Mouse (Mus musculus) stomach, embryonic 16.5 days (tissue): ENCODE results near the gene Ifitm3. TPM values are rescaled to one million over a fixed set of nuclear protein-coding genes. Genes with fewer than 3 reads are reported as not detected.

Experiments used
- ATAC-seq: fragments of 200-750 bp; cut with Nextera tagmentation; 2 replicates; pipeline ENCODE4 v1.8.0; 2017; ENCODE audit warnings: moderate number of reproducible peaks, moderate TSS enrichment; ENCODE audit not compliant: insufficient read depth, low FRiP score
- H3K27ac ChIP-seq: fragments of 300-500 bp; sonication (generic); 2 replicates; pipeline ENCODE4 v1.5.1; 2014; ENCODE audit warnings: low read length
- H3K27me3 ChIP-seq: fragments of 300-500 bp; sonication (generic); 2 replicates; pipeline ENCODE4 v1.6.1; 2014; ENCODE audit warnings: low read length, control low read depth, mixed read lengths; ENCODE audit not compliant: control insufficient read depth, insufficient read depth
- H3K36me3 ChIP-seq: fragments of 300-500 bp; sonication (generic); 2 replicates; pipeline ENCODE4 v1.6.1; 2014; ENCODE audit warnings: low read length; ENCODE audit not compliant: control insufficient read depth, insufficient read depth
- H3K4me1 ChIP-seq: fragments of 300-500 bp; sonication (generic); 2 replicates; pipeline ENCODE4 v1.6.1; 2014; ENCODE audit warnings: low read length, control low read depth, mixed read lengths; ENCODE audit not compliant: control insufficient read depth, insufficient read depth
- H3K4me2 ChIP-seq: fragments of 300-500 bp; sonication (generic); 2 replicates; pipeline ENCODE4 v1.6.1; 2014; ENCODE audit warnings: low read depth, low read length, mixed read lengths
- H3K4me3 ChIP-seq: fragments of 300-500 bp; sonication (generic); replicated peaks from 2 replicates; pipeline ENCODE4 v1.5.1; 2014; ENCODE audit warnings: mild to moderate bottlenecking, low read length
- H3K9ac ChIP-seq: fragments of 300-500 bp; sonication (generic); 2 replicates; pipeline ENCODE4 v1.6.1; 2014; ENCODE audit warnings: low read length
- H3K9me3 ChIP-seq: fragments of 300-500 bp; sonication (generic); replicated peaks from 2 replicates; pipeline ENCODE4 v1.6.1; 2016; ENCODE audit warnings: low read length, control low read depth; ENCODE audit not compliant: control insufficient read depth
- WGBS: fragments of 180-500 bp; shearing (Covaris S2); extraction: QIAGEN DNeasy Blood & Tissue Kit; methylation state at CpG from one replicate; pipeline ENCODE4 v1.1.7; 2014; 5-methylcytosine and 5-hydroxymethylcytosine counted together
- polyA plus RNA-seq: library from polyadenylated mRNA; unstranded; fragments of >200 nt; fragmentation: Nextera tagmentation; extraction: Ambion mirVana; gene quantifications from 2 replicates; pipeline ENCODE4 v1.2.1, GENCODE M21; 2015

Ifitm3 gene
- polyA plus RNA-seq, 1 experiment from 2014 or later: 322 TPM

- Histone ChIP-seq H3K9ac (no peak overlapping the region), H3K36me3 (no peaks in the 10 kb centered on the region), H3K4me3 (no peak overlapping the region), H3K9me3 (no peaks in the 10 kb centered on the region), H3K4me1 (0 out of 2 replicates have a peak, but pooled peaks cover 8% of the 10 kb centered on the region), H3K27me3 (no peaks in the 10 kb centered on the region), H3K4me2 (no peak overlapping the region), H3K27ac (no peak overlapping the region)
- no peak for ATAC-seq
- 81% methylated on average over 5 of the region's 5 CpGs for WGBS
Measured at GRCm38 (mm10) chr7:140960026-140960425, 50.5 kb downstream of the Ifitm3 start.

Other genes starting within 250 kb of the Ifitm3 start
- not detected in 2 replicates for gene Cyp2e1, start 247.0 kb downstream of the Ifitm3 start, polyA plus RNA-seq
- gene Syce1, start 222.9 kb downstream of the Ifitm3 start, polyA plus RNA-seq: 0.35 TPM in 1 of 2 replicates, not detected in the other
- gene Zfp941, start 188.6 kb downstream of the Ifitm3 start, polyA plus RNA-seq: 1.3 and 1.9 TPM in 2 replicates
- gene Urah, start 175.8 kb downstream of the Ifitm3 start, polyA plus RNA-seq: 26.7 and 34.7 TPM in 2 replicates
- not detected in 2 replicates for gene Scgb1c1, start 165.2 kb downstream of the Ifitm3 start, polyA plus RNA-seq
- gene Odf3, start 163.0 kb downstream of the Ifitm3 start, polyA plus RNA-seq: 0.08 TPM in 1 of 2 replicates, not detected in the other
- not detected in 2 replicates for gene Gm45785, start 154.4 kb downstream of the Ifitm3 start, polyA plus RNA-seq
- 62.5 and 77.8 TPM in 2 replicates for gene Ric8a, start 153.8 kb downstream of the Ifitm3 start, polyA plus RNA-seq
- gene Bet1l, start 153.2 kb downstream of the Ifitm3 start, polyA plus RNA-seq: 43.5 and 46.6 TPM in 2 replicates
- gene Psmd13, start 128.8 kb downstream of the Ifitm3 start, polyA plus RNA-seq: 189 and 193 TPM in 2 replicates
- gene Sirt3, start 128.5 kb downstream of the Ifitm3 start, polyA plus RNA-seq: 24.0 and 27.4 TPM in 2 replicates
- 1.3 and 19.4 TPM in 2 replicates for gene Cox8b, start 110.3 kb downstream of the Ifitm3 start, polyA plus RNA-seq
- 9.9 and 10.0 TPM in 2 replicates for gene Nlrp6, start 89.9 kb downstream of the Ifitm3 start, polyA plus RNA-seq
- 25.6 and 27.3 TPM in 2 replicates for gene Pgghg, start 69.4 kb downstream of the Ifitm3 start, polyA plus RNA-seq
- gene Ifitm5, start 60.5 kb downstream of the Ifitm3 start, polyA plus RNA-seq: 3.8 and 4.4 TPM in 2 replicates
- gene Gm45717, start 54.8 kb downstream of the Ifitm3 start, polyA plus RNA-seq: not detected in 2 replicates
- 1,006 and 1,276 TPM in 2 replicates for gene Ifitm2, start 54.8 kb downstream of the Ifitm3 start, polyA plus RNA-seq
- 156 and 185 TPM in 2 replicates for gene Ifitm1, start 43.5 kb downstream of the Ifitm3 start, polyA plus RNA-seq
- gene Ifitm6, start 7.2 kb upstream of the Ifitm3 start, polyA plus RNA-seq: 5.5 and 7.5 TPM in 2 replicates
- not detected in 2 replicates for gene Gm17387, start 18.4 kb upstream of the Ifitm3 start, polyA plus RNA-seq
- 4.9 and 5.1 TPM in 2 replicates for gene B4galnt4, start 50.3 kb upstream of the Ifitm3 start, polyA plus RNA-seq
- 74.2 and 103 TPM in 2 replicates for gene Pkp3, start 67.4 kb upstream of the Ifitm3 start, polyA plus RNA-seq
- gene Sigirr, start 89.8 kb upstream of the Ifitm3 start, polyA plus RNA-seq: 14.1 and 14.7 TPM in 2 replicates
- gene Ano9, start 107.0 kb upstream of the Ifitm3 start, polyA plus RNA-seq: 22.5 and 26.2 TPM in 2 replicates
- 56.0 and 59.4 TPM in 2 replicates for gene Ptdss2, start 111.6 kb upstream of the Ifitm3 start, polyA plus RNA-seq
- 240 and 265 TPM in 2 replicates for gene Rnh1, start 162.1 kb upstream of the Ifitm3 start, polyA plus RNA-seq
- 45.1 and 48.0 TPM in 2 replicates for gene Hras, start 183.2 kb upstream of the Ifitm3 start, polyA plus RNA-seq
- gene Lrrc56, start 183.4 kb upstream of the Ifitm3 start, polyA plus RNA-seq: 7.1 TPM in 2 replicates
- 4.8 and 6.3 TPM in 2 replicates for gene Lmntd2, start 203.3 kb upstream of the Ifitm3 start, polyA plus RNA-seq
- 82.3 and 104 TPM in 2 replicates for gene Rassf7, start 205.1 kb upstream of the Ifitm3 start, polyA plus RNA-seq
- 57.6 and 67.7 TPM in 2 replicates for gene Phrf1, start 218.0 kb upstream of the Ifitm3 start, polyA plus RNA-seq